Mouse (Mus musculus): ENCODE measurements around the gene Lca5. TPM values are rescaled to one million over a fixed set of nuclear protein-coding genes. Genes with fewer than 3 reads are reported as not detected.

Gene Lca5
- polyA plus RNA-seq, 1 experiment from 2014 or later = 28.4 TPM

GRCm38 (mm10) chr9:83391996-83392395 is 48.9 kb downstream of the Lca5 start:
- Histone ChIP-seq H3K4me1 (ENCODE audit: insufficient read depth) (no peaks in the 10 kb centered on the region), H3K27ac (ENCODE audit: low read depth) (no peak overlapping the region), H3K4me3 (ENCODE audit: low read depth, low read length) (no peak overlapping the region), H3K9ac (no peak overlapping the region), H3K27me3 (ENCODE audit: insufficient read depth, low read length) (no peaks in the 10 kb centered on the region), H3K36me3 (ENCODE audit: insufficient read depth) (peaks cover 21% of the 10 kb centered on the region; the same call in 1 of the 2 replicates), H3K4me2 (no peak overlapping the region), H3K9me3 (ENCODE audit: low read depth, low read length) (no peaks in the 10 kb centered on the region)
- WGBS = 84% methylated on average over 11 of the region's 11 CpGs
- no peak for TF ChIP-seq CTCF (IDR thresholded peaks at IDR 0.05; ENCODE audit: low read depth)
- ATAC-seq (ENCODE audit: insufficient read depth) = no peak
- DNase-seq = no peak

DNA sequence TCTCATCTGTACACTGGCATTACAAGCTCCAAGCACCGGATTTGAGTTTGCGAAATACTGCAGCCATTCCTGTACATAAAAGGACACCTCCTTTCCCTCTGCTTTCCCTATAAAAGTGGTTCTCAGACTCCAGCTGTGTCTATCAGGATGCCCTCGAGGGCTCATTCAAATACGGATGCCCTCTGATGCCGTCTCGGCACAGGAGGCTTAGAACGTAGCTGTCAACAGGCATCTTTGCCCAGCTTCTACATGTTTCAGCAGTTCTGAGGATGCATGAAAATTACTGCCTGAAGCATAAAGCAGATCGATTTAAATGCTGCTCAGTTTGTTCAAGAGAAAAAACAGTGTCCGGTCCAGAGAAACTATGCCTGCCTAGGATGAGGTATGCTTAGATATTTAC is 51.4 kb downstream of the Lca5 start:
- Histone ChIP-seq H3K4me2 (no peak overlapping the region), H3K27me3 (ENCODE audit: insufficient read depth, low read length) (no peaks in the 10 kb centered on the region), H3K9me3 (ENCODE audit: low read depth, low read length) (no peaks in the 10 kb centered on the region), H3K9ac (no peak overlapping the region), H3K36me3 (ENCODE audit: insufficient read depth) (peaks cover 9% of the 10 kb centered on the region; the same call in 1 of the 2 replicates), H3K4me3 (ENCODE audit: low read depth, low read length) (no peak overlapping the region), H3K27ac (ENCODE audit: low read depth) (no peak overlapping the region), H3K4me1 (ENCODE audit: insufficient read depth) (no peaks in the 10 kb centered on the region)
- DNase-seq (no peak), ATAC-seq (ENCODE audit: insufficient read depth) (no peak)
- TF ChIP-seq CTCF (IDR thresholded peaks at IDR 0.05; ENCODE audit: low read depth) = no peak
- 84% methylated on average over 9 of the region's 9 CpGs for WGBS

- Histone ChIP-seq H3K9ac (no peak overlapping the region), H3K4me1 (ENCODE audit: insufficient read depth) (no peaks in the 10 kb centered on the region), H3K27ac (ENCODE audit: low read depth) (no peak overlapping the region), H3K27me3 (ENCODE audit: insufficient read depth, low read length) (no peaks in the 10 kb centered on the region), H3K36me3 (ENCODE audit: insufficient read depth) (no peaks in the 10 kb centered on the region), H3K4me2 (no peak overlapping the region), H3K4me3 (ENCODE audit: low read depth, low read length) (no peak overlapping the region), H3K9me3 (ENCODE audit: low read depth, low read length) (no peaks in the 10 kb centered on the region)
- 81% methylated on average over 5 of the region's 5 CpGs for WGBS
- no peak for DNase-seq
- ATAC-seq (ENCODE audit: insufficient read depth) = no peak
- no peak for TF ChIP-seq CTCF (IDR thresholded peaks at IDR 0.05; ENCODE audit: low read depth)
Observed at GRCm38 (mm10) chr9:83386264-83386855, 54.6 kb downstream of the Lca5 start.

DNA sequence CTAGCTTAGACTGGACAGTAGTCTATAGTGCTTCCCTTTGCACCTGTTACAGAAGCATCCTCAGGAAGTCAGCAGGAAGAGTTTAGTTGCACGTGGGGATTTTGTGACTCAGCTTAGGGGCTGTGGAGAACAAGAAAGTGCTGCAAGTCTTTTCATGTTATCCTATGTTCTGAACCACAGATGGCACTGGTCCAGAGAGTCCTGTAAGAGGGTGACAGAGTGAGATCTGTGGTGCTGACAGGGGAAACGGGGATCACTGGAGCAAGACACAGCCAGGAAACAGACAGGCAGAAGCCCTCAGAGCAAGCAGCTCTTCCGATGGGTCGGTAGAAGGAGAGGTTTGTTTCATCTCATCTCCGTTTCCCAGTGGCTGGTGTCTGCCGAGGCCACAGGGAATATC is 55.6 kb downstream of the Lca5 start:
- no peak overlapping the region for H3K4me3 ChIP-seq (ENCODE audit: low read depth, low read length)
- no peak for DNase-seq
- H3K4me2 ChIP-seq = no peak overlapping the region
- H3K27ac ChIP-seq (ENCODE audit: low read depth) = no peak overlapping the region
- H3K9me3 ChIP-seq (ENCODE audit: low read depth, low read length) = no peaks in the 10 kb centered on the region
- no peaks in the 10 kb centered on the region for H3K4me1 ChIP-seq (ENCODE audit: insufficient read depth)
- H3K9ac ChIP-seq = no peak overlapping the region
- no peaks in the 10 kb centered on the region for H3K27me3 ChIP-seq (ENCODE audit: insufficient read depth, low read length)
- WGBS = 51% methylated on average over 6 of the region's 6 CpGs
- no peaks in the 10 kb centered on the region for H3K36me3 ChIP-seq (ENCODE audit: insufficient read depth)
- TF ChIP-seq CTCF (IDR thresholded peaks at IDR 0.05; ENCODE audit: low read depth) = no peak
- no peak for ATAC-seq (ENCODE audit: insufficient read depth)

DNA sequence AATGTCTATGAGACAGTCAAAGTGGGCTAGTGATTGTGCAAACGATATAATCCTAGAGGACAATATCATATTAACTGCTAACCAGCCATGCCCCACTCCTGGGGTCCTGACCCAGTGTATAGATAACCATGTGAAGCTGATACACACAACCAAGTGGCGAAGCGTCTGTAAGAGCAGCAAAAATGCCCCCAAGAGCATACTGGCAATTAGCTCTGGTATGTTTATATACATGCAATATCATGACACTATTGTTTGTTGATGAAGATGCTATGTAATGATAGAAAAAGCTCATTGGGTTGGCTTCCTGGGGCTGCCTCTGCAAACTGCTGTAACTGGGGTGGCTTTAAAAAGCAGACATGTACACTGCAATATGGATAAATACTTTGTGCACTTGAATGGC is 57.7 kb downstream of the Lca5 start:
- no peak overlapping the region for H3K27ac ChIP-seq (ENCODE audit: low read depth)
- no peak for TF ChIP-seq CTCF (IDR thresholded peaks at IDR 0.05; ENCODE audit: low read depth)
- H3K4me2 ChIP-seq = no peak overlapping the region
- WGBS = 63% methylated on average over 3 of the region's 3 CpGs
- no peak overlapping the region for H3K9ac ChIP-seq
- H3K27me3 ChIP-seq (ENCODE audit: insufficient read depth, low read length) = no peaks in the 10 kb centered on the region
- no peaks in the 10 kb centered on the region for H3K9me3 ChIP-seq (ENCODE audit: low read depth, low read length)
- H3K36me3 ChIP-seq (ENCODE audit: insufficient read depth) = no peaks in the 10 kb centered on the region
- H3K4me3 ChIP-seq (ENCODE audit: low read depth, low read length) = no peak overlapping the region
- ATAC-seq (ENCODE audit: insufficient read depth) = no peak
- no peak for DNase-seq
- no peaks in the 10 kb centered on the region for H3K4me1 ChIP-seq (ENCODE audit: insufficient read depth)

DNA sequence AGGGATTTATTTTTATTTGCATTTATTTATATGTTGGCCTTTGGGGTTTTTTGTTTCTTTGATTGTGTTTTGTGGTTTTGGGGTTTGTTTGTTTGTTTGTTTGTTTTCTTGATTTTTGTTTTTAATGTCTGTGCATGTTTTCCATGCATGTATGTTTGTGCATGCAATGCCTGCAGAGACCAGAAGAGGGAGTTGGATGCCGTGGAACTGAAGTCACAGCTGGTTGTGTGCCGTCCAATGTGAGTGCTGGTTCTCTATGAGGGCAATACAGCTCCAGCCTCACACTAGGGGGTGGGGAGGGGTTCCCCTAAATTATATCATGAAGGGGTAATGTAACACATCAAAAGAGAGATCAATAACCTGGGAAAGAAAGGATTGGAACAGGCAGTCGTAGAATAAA is 58.2 kb downstream of the Lca5 start:
- H3K4me3 ChIP-seq (ENCODE audit: low read depth, low read length) = no peak overlapping the region
- ATAC-seq (ENCODE audit: insufficient read depth) = no peak
- H3K36me3 ChIP-seq (ENCODE audit: insufficient read depth) = no peaks in the 10 kb centered on the region
- no peaks in the 10 kb centered on the region for H3K4me1 ChIP-seq (ENCODE audit: insufficient read depth)
- 53% methylated on average over 3 of the region's 3 CpGs for WGBS
- DNase-seq = peak; percentile 46
- peak; percentile 72 for TF ChIP-seq CTCF (IDR thresholded peaks at IDR 0.05; ENCODE audit: low read depth)
- no peak overlapping the region for H3K27ac ChIP-seq (ENCODE audit: low read depth)
- H3K27me3 ChIP-seq (ENCODE audit: insufficient read depth, low read length) = no peaks in the 10 kb centered on the region
- no peak overlapping the region for H3K9ac ChIP-seq
- no peaks in the 10 kb centered on the region for H3K9me3 ChIP-seq (ENCODE audit: low read depth, low read length)
- no peak overlapping the region for H3K4me2 ChIP-seq

DNA sequence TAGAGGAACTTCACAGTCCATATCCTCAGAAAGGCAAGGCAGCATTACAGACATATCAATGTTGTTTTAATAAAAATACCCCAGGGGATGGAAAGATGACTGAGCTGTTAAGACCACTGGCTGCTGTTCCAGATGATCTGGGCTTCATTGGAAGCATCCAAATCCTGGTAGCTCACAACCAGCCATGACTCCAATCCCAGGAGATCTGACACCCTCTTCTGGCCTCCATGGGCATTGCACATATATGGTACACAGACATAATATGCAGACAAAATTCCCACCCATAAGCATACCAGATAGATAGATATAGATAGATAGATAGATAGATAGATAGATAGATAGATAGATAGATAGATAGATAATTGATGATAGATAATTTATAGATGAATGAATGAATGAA is 59.6 kb downstream of the Lca5 start:
- ATAC-seq (ENCODE audit: insufficient read depth) = no peak
- DNase-seq = peak; percentile 67
- Histone ChIP-seq H3K9ac (no peak overlapping the region), H3K9me3 (ENCODE audit: low read depth, low read length) (no peaks in the 10 kb centered on the region), H3K4me3 (ENCODE audit: low read depth, low read length) (no peak overlapping the region), H3K27me3 (ENCODE audit: insufficient read depth, low read length) (no peaks in the 10 kb centered on the region), H3K4me1 (ENCODE audit: insufficient read depth) (peaks cover 1% of the 10 kb centered on the region; the same call in 1 of the 2 replicates), H3K36me3 (ENCODE audit: insufficient read depth) (no peaks in the 10 kb centered on the region), H3K27ac (ENCODE audit: low read depth) (no peak overlapping the region), H3K4me2 (no peak overlapping the region)
- TF ChIP-seq CTCF (IDR thresholded peaks at IDR 0.05; ENCODE audit: low read depth) = peak; percentile 59

- Histone ChIP-seq H3K9me3 (ENCODE audit: low read depth, low read length) (no peaks in the 10 kb centered on the region), H3K4me3 (ENCODE audit: low read depth, low read length) (no peak overlapping the region), H3K9ac (no peak overlapping the region), H3K4me2 (no peak overlapping the region), H3K27me3 (ENCODE audit: insufficient read depth, low read length) (no peaks in the 10 kb centered on the region), H3K4me1 (ENCODE audit: insufficient read depth) (peaks cover 3% of the 10 kb centered on the region; the same call in 1 of the 2 replicates), H3K27ac (ENCODE audit: low read depth) (no peak overlapping the region), H3K36me3 (ENCODE audit: insufficient read depth) (no peaks in the 10 kb centered on the region)
- TF ChIP-seq CTCF (IDR thresholded peaks at IDR 0.05; ENCODE audit: low read depth) = no peak
- ATAC-seq (ENCODE audit: insufficient read depth) (no peak), DNase-seq (no peak)
- WGBS = 79% methylated on average over 10 of the region's 10 CpGs
Observed at GRCm38 (mm10) chr9:83379661-83380060, 61.3 kb downstream of the Lca5 start.
